Mouse (Mus musculus): ENCODE data around the gene Fam151a. TPM values are rescaled to one million over a fixed set of nuclear protein-coding genes. Genes with fewer than 3 reads are reported as not detected.
A peak's percentile ranks its signal among the peaks of the same experiment; 100 is the strongest.
"Not testable (repeated sequence)": the region's sequence is repeated elsewhere in the genome, so short reads cannot be mapped to it uniquely, and the experiment has no call there.

The Fam151a gene
- polyA plus RNA-seq, 1 experiment from 2014 or later = not detected

DNA sequence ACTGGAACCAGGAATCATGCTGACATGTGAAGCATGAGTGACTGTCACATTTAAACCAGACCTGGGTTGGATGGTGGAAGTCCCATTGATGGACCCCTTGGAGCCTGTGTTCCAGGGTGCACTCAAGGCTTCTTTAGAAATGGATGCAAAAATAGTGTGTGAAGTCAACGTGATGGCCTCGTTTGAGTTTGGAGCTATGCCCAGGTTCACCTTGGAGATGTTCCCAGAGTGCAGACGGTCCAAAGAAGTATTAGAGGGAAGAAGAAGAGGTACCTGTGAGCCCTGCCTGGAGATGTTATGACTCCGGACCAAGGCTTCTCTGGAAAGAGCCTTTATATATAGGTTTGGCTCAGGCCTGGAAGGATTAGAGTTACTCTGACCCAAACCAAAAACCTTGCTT, 13.1 kb upstream of the Fam151a start:
- no peak overlapping the region for H3K4me3 ChIP-seq (replicated peaks)
- no peaks in the 10 kb centered on the region for H3K36me3 ChIP-seq (replicated peaks)
- H3K9me3 ChIP-seq (replicated peaks) = no peaks in the 10 kb centered on the region
- H3K4me1 ChIP-seq (replicated peaks) = no peaks in the 10 kb centered on the region
- no peak overlapping the region for H3K9ac ChIP-seq
- H3K27ac ChIP-seq (replicated peaks) = no peak overlapping the region
- H3K4me2 ChIP-seq = no peak overlapping the region
- 62% methylated on average over 4 of the region's 4 CpGs for WGBS (ENCODE audit: insufficient replicate concordance)
- H3K27me3 ChIP-seq = peaks cover 4% of the 10 kb centered on the region; the same call in 1 of the 2 replicates
- no peak for ATAC-seq (ENCODE audit: insufficient read depth)

- H3K4me3 ChIP-seq (replicated peaks) = no peak within 1 kb of the TSS
- 51% methylated on average over 7 of the region's 7 CpGs for WGBS (ENCODE audit: insufficient replicate concordance)
- no peak within 1 kb of the TSS for H3K9ac ChIP-seq
- no peak within 1 kb of the TSS for H3K4me2 ChIP-seq
- no peak for ATAC-seq (ENCODE audit: insufficient read depth)
- no peaks in the 10 kb centered on the region for H3K9me3 ChIP-seq (replicated peaks)
- H3K4me1 ChIP-seq (replicated peaks) = no peaks in the 10 kb centered on the region
- H3K27me3 ChIP-seq = no peaks in the 10 kb centered on the region
- H3K36me3 ChIP-seq (replicated peaks) = no peaks in the 10 kb centered on the region
- no peak within 1 kb of the TSS for H3K27ac ChIP-seq (replicated peaks)
These were observed 2.9 kb upstream of the Fam151a start, which contains the start of gene Mroh7 for GRCm38 (mm10) chr4:106730814-106731213. Gene Mroh7, minus strand, starts transcription at chr4:106730925.

DNA sequence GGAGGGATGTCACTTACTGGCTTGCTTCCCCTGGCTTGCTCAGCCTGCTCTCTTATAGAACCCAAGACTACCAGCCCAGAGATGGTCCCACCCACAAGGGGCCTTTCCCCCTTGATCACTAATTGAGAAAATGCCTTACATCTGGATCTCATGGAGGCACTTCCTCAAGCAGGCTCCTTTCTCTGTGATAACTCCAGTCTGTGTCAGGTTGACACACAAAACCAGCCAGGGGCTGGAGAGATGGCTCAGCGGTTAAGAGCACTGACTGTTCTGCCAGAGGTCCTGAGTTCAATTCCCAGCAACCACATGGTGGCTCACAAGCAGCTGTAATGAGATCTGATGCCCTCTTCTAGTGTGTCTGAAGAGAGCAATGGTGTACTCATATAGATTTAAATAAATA, 3.2 kb downstream of the Fam151a start:
- H3K4me3 ChIP-seq (replicated peaks); H3K27ac ChIP-seq (replicated peaks); H3K27me3 ChIP-seq; ATAC-seq (ENCODE audit: insufficient read depth); H3K36me3 ChIP-seq (replicated peaks); H3K4me1 ChIP-seq (replicated peaks); H3K9me3 ChIP-seq (replicated peaks); H3K9ac ChIP-seq; H3K4me2 ChIP-seq: not testable (repeated sequence)
- 76% methylated on average over 1 of the region's 1 CpGs for WGBS (ENCODE audit: insufficient replicate concordance)

DNA sequence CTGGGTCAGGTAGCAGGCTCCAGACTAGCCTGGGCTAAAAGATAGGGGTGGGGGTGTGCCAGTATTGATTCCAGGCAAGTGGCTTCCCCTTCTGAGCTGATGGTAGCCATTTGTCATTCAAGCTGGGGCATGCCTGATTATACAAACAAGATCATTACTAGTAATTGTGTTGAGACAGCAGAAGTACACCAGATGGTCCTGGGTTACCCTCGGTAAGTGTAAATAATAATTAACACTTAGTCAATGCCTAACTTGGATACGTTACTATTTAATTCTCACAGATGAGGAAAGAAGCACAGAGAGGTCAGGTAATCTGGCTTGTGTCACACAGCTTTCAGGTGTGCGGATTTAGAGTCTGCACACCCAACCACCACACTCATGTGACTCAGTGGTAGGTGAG, 4.2 kb downstream of the Fam151a start:
- H3K4me1 ChIP-seq (replicated peaks) = no peaks in the 10 kb centered on the region
- 65% methylated on average over 3 of the region's 3 CpGs for WGBS (ENCODE audit: insufficient replicate concordance)

GRCm38 (mm10) chr4:106745862-106746261, 12.2 kb downstream of the Fam151a start:
- Histone ChIP-seq H3K27ac (replicated peaks) (no peak overlapping the region), H3K9ac (no peak overlapping the region), H3K36me3 (replicated peaks) (peaks cover 10% of the 10 kb centered on the region), H3K27me3 (no peaks in the 10 kb centered on the region), H3K4me3 (replicated peaks) (no peak overlapping the region), H3K4me1 (replicated peaks) (0 out of 2 replicates have a peak, but pooled peaks cover 4% of the 10 kb centered on the region), H3K4me2 (no peak overlapping the region), H3K9me3 (replicated peaks) (no peaks in the 10 kb centered on the region)
- 70% methylated on average over 7 of the region's 7 CpGs for WGBS (ENCODE audit: insufficient replicate concordance)
- ATAC-seq (ENCODE audit: insufficient read depth) = no peak

More for the DNA sequence above, 4.2 kb downstream of the Fam151a start:
- H3K4me2 ChIP-seq = no peak overlapping the region
- 0 out of 2 replicates have a peak, but pooled peaks cover 4% of the 10 kb centered on the region for H3K27me3 ChIP-seq
- H3K9me3 ChIP-seq (replicated peaks) = no peaks in the 10 kb centered on the region
- no peak overlapping the region for H3K4me3 ChIP-seq (replicated peaks)
- H3K9ac ChIP-seq = no peak overlapping the region
- no peak for ATAC-seq (ENCODE audit: insufficient read depth)
- H3K36me3 ChIP-seq (replicated peaks) = no peaks in the 10 kb centered on the region
- H3K27ac ChIP-seq (replicated peaks) = no peak overlapping the region

DNA sequence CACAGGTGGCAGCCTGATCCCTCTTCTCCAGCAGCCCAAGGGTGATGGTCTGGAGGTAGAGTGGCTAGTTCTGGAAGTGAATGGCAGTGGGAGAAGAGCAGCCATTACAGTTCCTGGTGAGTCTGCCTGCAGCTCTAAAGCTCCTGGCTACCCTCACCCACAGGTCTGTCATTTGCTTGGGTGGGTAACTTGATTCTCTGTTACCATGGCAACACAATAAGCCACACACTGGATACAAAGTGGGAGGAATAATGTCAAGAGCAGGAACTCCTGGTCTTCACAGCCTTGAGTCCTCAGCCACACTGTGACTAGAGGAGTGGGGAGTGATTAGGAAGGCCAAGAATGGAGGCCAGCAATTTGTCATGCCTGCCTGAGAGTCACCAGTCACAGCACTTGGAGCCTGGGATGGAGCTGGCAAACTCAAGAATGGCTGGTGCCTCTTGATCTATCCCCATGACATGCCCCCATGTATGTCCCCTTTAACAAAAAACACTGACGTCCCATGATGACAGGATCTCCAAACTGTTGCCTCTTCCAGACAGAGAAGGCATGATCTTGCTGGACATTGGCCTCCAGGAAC, 13.4 kb downstream of the Fam151a start:
- H3K9me3 ChIP-seq (replicated peaks) = no peaks in the 10 kb centered on the region
- ATAC-seq (ENCODE audit: insufficient read depth) = no peak
- H3K36me3 ChIP-seq (replicated peaks) = peaks cover 10% of the 10 kb centered on the region
- no peak overlapping the region for H3K27ac ChIP-seq (replicated peaks)
- WGBS (ENCODE audit: insufficient replicate concordance) = 63% methylated on average over 1 of the region's 1 CpGs
- 0 out of 2 replicates have a peak, but pooled peaks cover 4% of the 10 kb centered on the region for H3K4me1 ChIP-seq (replicated peaks)
- no peak overlapping the region for H3K4me3 ChIP-seq (replicated peaks)
- no peak overlapping the region for H3K9ac ChIP-seq
- H3K4me2 ChIP-seq = no peak overlapping the region
- H3K27me3 ChIP-seq = no peaks in the 10 kb centered on the region

- ATAC-seq (ENCODE audit: insufficient read depth) = peak; percentile 41
- H3K27me3 ChIP-seq = no peaks in the 10 kb centered on the region
- no peaks in the 10 kb centered on the region for H3K9me3 ChIP-seq (replicated peaks)
- H3K4me3 ChIP-seq (replicated peaks) = no peak overlapping the region
- 33% methylated on average over 7 of the region's 7 CpGs for WGBS (ENCODE audit: insufficient replicate concordance)
- H3K4me1 ChIP-seq (replicated peaks) = 0 out of 2 replicates have a peak, but pooled peaks cover 4% of the 10 kb centered on the region
- no peak overlapping the region for H3K4me2 ChIP-seq
- H3K36me3 ChIP-seq (replicated peaks) = peaks cover 14% of the 10 kb centered on the region
- no peak overlapping the region for H3K27ac ChIP-seq (replicated peaks)
- no peak overlapping the region for H3K9ac ChIP-seq
These were observed 16.0 kb downstream of the Fam151a start for GRCm38 (mm10) chr4:106749699-106750098.

DNA sequence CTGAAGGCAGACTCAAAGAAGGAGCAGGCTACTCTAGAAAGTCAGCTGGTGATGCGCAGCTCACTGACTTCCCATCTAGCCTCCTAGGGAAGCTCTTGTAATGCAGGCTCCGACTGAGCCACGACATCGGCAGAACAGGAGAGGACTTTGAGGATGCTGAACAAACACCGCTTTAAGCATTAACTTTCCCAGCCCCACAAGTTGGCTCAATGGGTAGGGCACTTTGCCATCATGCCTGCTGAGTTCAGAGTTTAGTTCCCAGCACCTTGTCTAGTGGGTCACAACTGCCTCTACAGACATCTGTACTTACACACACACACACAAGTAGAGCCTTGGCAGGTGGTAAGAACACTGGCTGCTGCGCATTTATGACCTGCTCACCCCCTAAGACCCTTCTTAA, 18.0 kb downstream of the Fam151a start:
- H3K27ac ChIP-seq (replicated peaks) = no peak overlapping the region
- no peak overlapping the region for H3K9ac ChIP-seq
- 85% methylated on average over 6 of the region's 6 CpGs for WGBS (ENCODE audit: insufficient replicate concordance)
- peaks cover 17% of the 10 kb centered on the region for H3K36me3 ChIP-seq (replicated peaks)
- 0 out of 2 replicates have a peak, but pooled peaks cover 4% of the 10 kb centered on the region for H3K4me1 ChIP-seq (replicated peaks)
- H3K9me3 ChIP-seq (replicated peaks) = no peaks in the 10 kb centered on the region
- no peak for ATAC-seq (ENCODE audit: insufficient read depth)
- no peak overlapping the region for H3K4me2 ChIP-seq
- no peak overlapping the region for H3K4me3 ChIP-seq (replicated peaks)
- H3K27me3 ChIP-seq = no peaks in the 10 kb centered on the region

DNA sequence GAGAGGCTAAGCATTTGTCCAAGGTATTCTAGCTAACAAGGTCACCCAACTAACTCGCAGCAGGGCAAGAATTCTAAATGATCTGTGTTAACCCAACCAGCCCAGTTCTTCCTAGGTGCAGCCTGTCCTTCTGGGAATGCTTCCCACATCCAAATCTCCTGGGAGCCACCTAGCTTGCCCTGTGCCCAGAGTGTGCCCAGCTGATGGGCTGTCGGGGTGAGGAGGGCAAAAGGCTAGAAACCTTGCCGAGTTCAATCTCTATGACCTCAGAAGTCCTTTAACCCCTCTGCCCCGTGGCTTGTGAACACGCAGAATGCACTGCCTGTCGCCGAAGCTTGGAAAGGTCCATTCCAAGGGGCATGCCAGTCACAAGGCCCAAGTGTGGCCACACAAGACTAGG, 30.5 kb downstream of the Fam151a start:
- no peak overlapping the region for H3K27ac ChIP-seq (replicated peaks)
- H3K36me3 ChIP-seq (replicated peaks) = peaks cover 4% of the 10 kb centered on the region; the same call in 1 of the 2 replicates
- no peaks in the 10 kb centered on the region for H3K27me3 ChIP-seq
- 80% methylated on average over 7 of the region's 7 CpGs for WGBS (ENCODE audit: insufficient replicate concordance)
- H3K4me3 ChIP-seq (replicated peaks) = no peak overlapping the region
- H3K4me1 ChIP-seq (replicated peaks) = no peaks in the 10 kb centered on the region
- H3K4me2 ChIP-seq = no peak overlapping the region
- no peak overlapping the region for H3K9ac ChIP-seq
- ATAC-seq (ENCODE audit: insufficient read depth) = no peak
- no peaks in the 10 kb centered on the region for H3K9me3 ChIP-seq (replicated peaks)

GRCm38 (mm10) chr4:106769306-106769705, 35.6 kb downstream of the Fam151a start:
- no peak for ATAC-seq (ENCODE audit: insufficient read depth)
- Histone ChIP-seq H3K27ac (replicated peaks) (no peak overlapping the region), H3K9me3 (replicated peaks) (no peaks in the 10 kb centered on the region), H3K36me3 (replicated peaks) (0 out of 2 replicates have a peak, but pooled peaks cover 5% of the 10 kb centered on the region), H3K27me3 (no peaks in the 10 kb centered on the region), H3K9ac (no peak overlapping the region), H3K4me3 (replicated peaks) (no peak overlapping the region), H3K4me2 (no peak overlapping the region), H3K4me1 (replicated peaks) (no peaks in the 10 kb centered on the region)
- WGBS (ENCODE audit: insufficient replicate concordance) = 71% methylated on average over 2 of the region's 2 CpGs

GRCm38 (mm10) chr4:106772558-106772957, 38.9 kb downstream of the Fam151a start:
- no peak overlapping the region for H3K27ac ChIP-seq (replicated peaks)
- WGBS (ENCODE audit: insufficient replicate concordance) = 72% methylated on average over 1 of the region's 1 CpGs

GRCm38 (mm10) chr4:106775767-106776166, 42.1 kb downstream of the Fam151a start:
- H3K4me3 ChIP-seq (replicated peaks); H3K36me3 ChIP-seq (replicated peaks); H3K27me3 ChIP-seq; ATAC-seq (ENCODE audit: insufficient read depth); H3K27ac ChIP-seq (replicated peaks); H3K4me2 ChIP-seq; H3K9ac ChIP-seq; H3K4me1 ChIP-seq (replicated peaks); H3K9me3 ChIP-seq (replicated peaks): not testable (repeated sequence)
- WGBS (ENCODE audit: insufficient replicate concordance) = 83% methylated on average over 6 of the region's 6 CpGs

More at GRCm38 (mm10) chr4:106772558-106772957, 38.9 kb downstream of the Fam151a start:
- no peaks in the 10 kb centered on the region for H3K27me3 ChIP-seq
- 0 out of 2 replicates have a peak, but pooled peaks cover 5% of the 10 kb centered on the region for H3K36me3 ChIP-seq (replicated peaks)
- no peaks in the 10 kb centered on the region for H3K4me1 ChIP-seq (replicated peaks)
- ATAC-seq (ENCODE audit: insufficient read depth) = no peak
- no peak overlapping the region for H3K4me3 ChIP-seq (replicated peaks)
- no peak overlapping the region for H3K9ac ChIP-seq
- H3K4me2 ChIP-seq = no peak overlapping the region
- no peaks in the 10 kb centered on the region for H3K9me3 ChIP-seq (replicated peaks)
